Comparison of ENCODE assay signal across 8 mouse cellular contexts in genomic region chr10:43900883-43901570, GRCm38 (mm10). TPM values are rescaled to one million over a fixed set of nuclear protein-coding genes. Genes with fewer than 3 reads are reported as not detected.
DNase-seq lines count a peak whose midpoint lies in the region; ATAC-seq lines count a peak whose summit lies in the region.

No protein-coding gene starts in this region.

- 0 out of 2 replicates have a peak overlapping the region, but pooled peaks have one; percentile 15 for H3K27ac ChIP-seq in neural tube, embryonic 11.5 days (ENCODE audit: low read depth, low read length)
- H3K27ac ChIP-seq in hindbrain, embryonic 12.5 days: peak overlapping the region; percentile 75

- ATAC-seq in neural tube, embryonic 11.5 days (ENCODE audit: insufficient read depth, low FRiP score, low TSS enrichment): peak; percentile 71
- ATAC-seq in hindbrain, embryonic 12.5 days (ENCODE audit: low FRiP score): peak; percentile 79
- ATAC-seq in megakaryocyte progenitor cell, adult 5-6 weeks (replicated peaks; ENCODE audit: poor library complexity): peak; percentile 63

- peak overlapping the region; percentile 74 for H3K9ac ChIP-seq in neural tube, embryonic 11.5 days (ENCODE audit: low read length)
- peak overlapping the region; percentile 67 for H3K9ac ChIP-seq in hindbrain, embryonic 12.5 days

- no peaks in the 10 kb centered on the region for H3K27me3 ChIP-seq in neural tube, embryonic 11.5 days (ENCODE audit: control insufficient read depth, insufficient read depth, low read length)
- no peaks in the 10 kb centered on the region for H3K27me3 ChIP-seq in hindbrain, embryonic 12.5 days

- no peak for DNase-seq in neural tube, embryonic 11.5 days (ENCODE audit: low spot score)
- no peak for DNase-seq in neural tube, embryonic 10.5 days (ENCODE audit: extremely low spot score, low spot score)
- DNase-seq in c-Kit-positive CD71-positive TER-119-negative erythroid progenitor cells, embryonic 14.5 days (ENCODE audit: low read depth): peak; percentile 33
- DNase-seq in left cerebral cortex, postnatal 4 days: no peak
- no peak for DNase-seq in left cerebral cortex, postnatal 36 days (ENCODE audit: low spot score in 2 of 2)
- no peak for DNase-seq in adrenal gland, postnatal 10 days

- intact Hi-C loops in left cerebral cortex, postnatal 4 days (cut with DNase I): loop anchor here (5.0 kb wide), 1 partner anchor 324 kb away; the partner anchor contains the start of gene Cd24a
- intact Hi-C loops in left cerebral cortex, postnatal 36 days (cut with DNase I): no loop called here

- H3K4me2 ChIP-seq in neural tube, embryonic 11.5 days (ENCODE audit: low read depth): peak overlapping the region; percentile 39
- peak overlapping the region; percentile 74 for H3K4me2 ChIP-seq in hindbrain, embryonic 12.5 days (replicated peaks)

- H3K9me3 ChIP-seq in neural tube, embryonic 11.5 days (ENCODE audit: control insufficient read depth, low read length): no peaks in the 10 kb centered on the region
- no peaks in the 10 kb centered on the region for H3K9me3 ChIP-seq in hindbrain, embryonic 12.5 days (replicated peaks)

- 0 out of 2 replicates have a peak, but pooled peaks cover 4% of the 10 kb centered on the region for H3K4me1 ChIP-seq in neural tube, embryonic 11.5 days (ENCODE audit: control insufficient read depth, insufficient read depth, low read length)
- peaks cover 12% of the 10 kb centered on the region for H3K4me1 ChIP-seq in hindbrain, embryonic 12.5 days

- no peaks in the 10 kb centered on the region for H3K36me3 ChIP-seq in neural tube, embryonic 11.5 days (ENCODE audit: control insufficient read depth, insufficient read depth, low read length)
- no peaks in the 10 kb centered on the region for H3K36me3 ChIP-seq in hindbrain, embryonic 12.5 days

- H3K4me3 ChIP-seq in neural tube, embryonic 11.5 days (ENCODE audit: low read depth, low read length): peak overlapping the region; percentile 63
- peak overlapping the region; percentile 79 for H3K4me3 ChIP-seq in hindbrain, embryonic 12.5 days

- WGBS in neural tube, embryonic 11.5 days: 10% methylated on average over 30 of the region's 30 CpGs
- WGBS in hindbrain, embryonic 12.5 days: 7% methylated on average over 30 of the region's 30 CpGs

RNA-seq across cellular contexts. Expression of gene Qrsl1, which starts 0.5 kb away (rescaled TPM):
- polyA plus RNA-seq in neural tube, embryonic 11.5 days (2014; fragmentation: Nextera tagmentation; extraction: Ambion mirVana): 25.5 and 27.9 TPM in 2 replicates
- 22.7 and 24.1 TPM in 2 replicates for polyA plus RNA-seq in hindbrain, embryonic 12.5 days (2016; fragmentation: Nextera tagmentation; extraction: Ambion mirVana)
- total RNA-seq in megakaryocyte progenitor cell, adult 5-6 weeks (2015): 23.6 and 27.2 TPM in 2 replicates
- total RNA-seq in megakaryocyte progenitor cell, adult 5-6 weeks (2017): 13.9 and 18.2 TPM in 2 replicates
- 10 to 100 TPM; 14.6 to 16.0 TPM for total RNA-seq in left cerebral cortex, postnatal 4 days (2021)
- total RNA-seq in left cerebral cortex, postnatal 36 days (2021): 10 to 100 TPM; 14.6 to 15.3 TPM
- total RNA-seq in adrenal gland, postnatal 10 days (2021): 10 to 100 TPM; 14.1 to 20.0 TPM

RNA-seq across cellular contexts. Expression of gene Rtn4ip1, which starts 0.6 kb away (rescaled TPM):
- polyA plus RNA-seq in neural tube, embryonic 11.5 days (2014; fragmentation: Nextera tagmentation; extraction: Ambion mirVana): 19.4 and 19.7 TPM in 2 replicates
- 15.9 and 18.0 TPM in 2 replicates for polyA plus RNA-seq in hindbrain, embryonic 12.5 days (2016; fragmentation: Nextera tagmentation; extraction: Ambion mirVana)
- 11.9 and 13.8 TPM in 2 replicates for total RNA-seq in megakaryocyte progenitor cell, adult 5-6 weeks (2015)
- total RNA-seq in megakaryocyte progenitor cell, adult 5-6 weeks (2017): 12.8 and 15.7 TPM in 2 replicates
- total RNA-seq in left cerebral cortex, postnatal 4 days (2021): 10 to 100 TPM; 10.7 to 11.2 TPM
- 10 to 100 TPM; 13.5 to 15.1 TPM for total RNA-seq in left cerebral cortex, postnatal 36 days (2021)
- 10 to 100 TPM; 24.2 to 33.2 TPM for total RNA-seq in adrenal gland, postnatal 10 days (2021)
